Mouse (Mus musculus) kidney, postnatal 0 days (tissue): Measurements from ENCODE around the gene Lekr1. TPM values are rescaled to one million over a fixed set of nuclear protein-coding genes. Genes with fewer than 3 reads are reported as not detected.

Experiments
- ATAC-seq: fragments of 200-750 bp; cut with Nextera tagmentation; replicated peaks from 2 replicates; pipeline ENCODE4 v1.8.0; 2017; ENCODE audit warnings: low read depth, moderate number of reproducible peaks, moderate TSS enrichment, moderate library complexity; ENCODE audit not compliant: low FRiP score
- DNase-seq: peaks from one replicate; pipeline ENCODE4 v3.0.0-alpha.2; 2016; ENCODE audit warnings: low spot score
- H3K27ac ChIP-seq: fragments of 300-500 bp; sonication (generic); 2 replicates; pipeline ENCODE4 v1.5.1; 2014; ENCODE audit warnings: mild to moderate bottlenecking
- H3K27me3 ChIP-seq: fragments of 300-500 bp; sonication (generic); 2 replicates; pipeline ENCODE4 v1.6.1; 2014; ENCODE audit warnings: low read length, mixed read lengths; ENCODE audit not compliant: insufficient read depth
- H3K36me3 ChIP-seq: fragments of 300-500 bp; sonication (generic); 2 replicates; pipeline ENCODE4 v1.6.1; 2014; ENCODE audit warnings: low read length, mixed read lengths; ENCODE audit not compliant: insufficient read depth
- H3K4me1 ChIP-seq: fragments of 300-500 bp; sonication (generic); replicated peaks from 2 replicates; pipeline ENCODE4 v1.6.1; 2014; ENCODE audit warnings: antibody characterized with exemption, low read length, mixed read lengths; ENCODE audit not compliant: insufficient read depth
- H3K4me2 ChIP-seq: fragments of 300-500 bp; sonication (generic); 2 replicates; pipeline ENCODE4 v1.6.1; 2014; ENCODE audit warnings: mild to moderate bottlenecking, low read length, moderate library complexity, mixed read lengths
- H3K4me3 ChIP-seq: fragments of 300-500 bp; sonication (generic); replicated peaks from 2 replicates; pipeline ENCODE4 v1.5.1; 2014; ENCODE audit warnings: low read depth, low read length
- H3K9ac ChIP-seq: fragments of 300-500 bp; sonication (generic); 2 replicates; pipeline ENCODE4 v1.6.1; 2014; ENCODE audit warnings: low read depth, low read length
- H3K9me3 ChIP-seq: fragments of 300-500 bp; sonication (generic); replicated peaks from 2 replicates; pipeline ENCODE4 v1.6.1; 2016; ENCODE audit warnings: low read length, inconsistent platforms, mixed read lengths
- CTCF ChIP-seq: IDR thresholded peaks from 2 replicates; pipeline ENCODE4 v1.5.1; 2016; ENCODE audit warnings: antibody characterized with exemption, low read depth, mild to moderate bottlenecking, moderate library complexity
- WGBS: fragments of 180-500 bp; shearing (Covaris S2); extraction: QIAGEN DNeasy Blood & Tissue Kit; methylation state at CpG from one replicate; pipeline ENCODE4 v1.1.7; 2014; 5-methylcytosine and 5-hydroxymethylcytosine counted together
- polyA plus RNA-seq: library from polyadenylated mRNA; unstranded; fragments of >200 nt; fragmentation: Nextera tagmentation; extraction: Ambion mirVana; gene quantifications from 2 replicates; pipeline ENCODE4 v1.2.1, GENCODE M21; 2015

Lekr1 gene
- polyA plus RNA-seq, 1 experiment from 2014 or later, result 6.9 TPM

GRCm38 (mm10) chr3:65773910-65774309 lies 107.9 kb downstream of the Lekr1 start:
- no peak for TF ChIP-seq CTCF
- Histone ChIP-seq H3K4me2 (no peak overlapping the region), H3K27me3 (no peaks in the 10 kb centered on the region), H3K36me3 (no peaks in the 10 kb centered on the region), H3K4me3 (no peak overlapping the region), H3K4me1 (no peaks in the 10 kb centered on the region), H3K27ac (no peak overlapping the region), H3K9me3 (no peaks in the 10 kb centered on the region), H3K9ac (no peak overlapping the region)
- no peak for ATAC-seq
- no peak for DNase-seq
- 91% methylated on average over 1 of the region's 1 CpGs for WGBS

GRCm38 (mm10) chr3:65775096-65775495 lies 109.1 kb downstream of the Lekr1 start:
- ATAC-seq, result no peak
- H3K27ac ChIP-seq, result no peak overlapping the region
- no peak for TF ChIP-seq CTCF
- no peaks in the 10 kb centered on the region for H3K27me3 ChIP-seq
- H3K36me3 ChIP-seq, result no peaks in the 10 kb centered on the region
- no peaks in the 10 kb centered on the region for H3K9me3 ChIP-seq
- H3K4me1 ChIP-seq, result no peaks in the 10 kb centered on the region
- WGBS, result 73% methylated on average over 5 of the region's 5 CpGs
- DNase-seq, result no peak
- H3K4me3 ChIP-seq, result no peak overlapping the region
- no peak overlapping the region for H3K4me2 ChIP-seq
- H3K9ac ChIP-seq, result no peak overlapping the region

- Histone ChIP-seq H3K4me1 (no peaks in the 10 kb centered on the region), H3K27me3 (no peaks in the 10 kb centered on the region), H3K4me3 (no peak overlapping the region), H3K27ac (no peak overlapping the region), H3K9ac (no peak overlapping the region), H3K36me3 (no peaks in the 10 kb centered on the region), H3K4me2 (no peak overlapping the region), H3K9me3 (no peaks in the 10 kb centered on the region)
- no peak for ATAC-seq
- 75% methylated on average over 5 of the region's 5 CpGs for WGBS
- TF ChIP-seq CTCF, result peak; percentile 25; the same call in 1 of the 2 replicates
- DNase-seq, result no peak
These were observed 116.2 kb downstream of the Lekr1 start for GRCm38 (mm10) chr3:65782246-65782645.

GRCm38 (mm10) chr3:65790076-65790685 lies 124.2 kb downstream of the Lekr1 start:
- Histone ChIP-seq H3K27ac (no peak overlapping the region), H3K4me3 (no peak overlapping the region), H3K9ac (no peak overlapping the region), H3K9me3 (no peaks in the 10 kb centered on the region), H3K27me3 (no peaks in the 10 kb centered on the region), H3K4me1 (no peaks in the 10 kb centered on the region), H3K36me3 (no peaks in the 10 kb centered on the region), H3K4me2 (no peak overlapping the region)
- DNase-seq (no peak), ATAC-seq (no peak)
- no peak for TF ChIP-seq CTCF
- 25% methylated on average over 3 of the region's 3 CpGs for WGBS

GRCm38 (mm10) chr3:65793561-65793960 lies 127.5 kb downstream of the Lekr1 start:
- no peaks in the 10 kb centered on the region for H3K9me3 ChIP-seq
- WGBS, result 78% methylated on average over 4 of the region's 4 CpGs
- H3K4me2 ChIP-seq, result no peak overlapping the region
- H3K27me3 ChIP-seq, result no peaks in the 10 kb centered on the region
- H3K4me1 ChIP-seq, result no peaks in the 10 kb centered on the region
- no peak for TF ChIP-seq CTCF
- no peak overlapping the region for H3K4me3 ChIP-seq
- H3K27ac ChIP-seq, result no peak overlapping the region
- DNase-seq, result no peak
- no peak overlapping the region for H3K9ac ChIP-seq
- no peaks in the 10 kb centered on the region for H3K36me3 ChIP-seq
- no peak for ATAC-seq

- H3K27me3 ChIP-seq, result no peaks in the 10 kb centered on the region
- no peaks in the 10 kb centered on the region for H3K4me1 ChIP-seq
- no peaks in the 10 kb centered on the region for H3K9me3 ChIP-seq
- H3K27ac ChIP-seq, result no peak overlapping the region
- no peak overlapping the region for H3K4me2 ChIP-seq
- H3K36me3 ChIP-seq, result no peaks in the 10 kb centered on the region
- 83% methylated on average over 2 of the region's 2 CpGs for WGBS
- no peak for DNase-seq
- H3K9ac ChIP-seq, result no peak overlapping the region
- ATAC-seq, result no peak
- H3K4me3 ChIP-seq, result no peak overlapping the region
- TF ChIP-seq CTCF, result no peak
These were observed 128.7 kb downstream of the Lekr1 start for GRCm38 (mm10) chr3:65794711-65795110.
